Mouse (Mus musculus) liver, postnatal 0 days (tissue): ENCODE results near the gene Eif5a2. TPM values are rescaled to one million over a fixed set of nuclear protein-coding genes. Genes with fewer than 3 reads are reported as not detected.

ENCODE experiments used
- ATAC-seq: fragments of 200-750 bp; cut with Nextera tagmentation; 2 replicates; pipeline ENCODE4 v1.8.0; 2017; ENCODE audit warnings: mild to moderate bottlenecking, moderate library complexity
- DNase-seq: peaks from one replicate; pipeline ENCODE4 v3.0.0-alpha.2; 2016
- H3K27ac ChIP-seq: fragments of 300-500 bp; sonication (generic); 2 replicates; pipeline ENCODE4 v1.5.1; 2014; ENCODE audit warnings: antibody characterized with exemption, moderate library complexity, mild to moderate bottlenecking, low read depth
- H3K27me3 ChIP-seq: fragments of 300-500 bp; sonication (generic); 2 replicates; pipeline ENCODE4 v1.6.1; 2014; ENCODE audit warnings: low read length, control low read depth, mixed read lengths; ENCODE audit not compliant: insufficient read depth
- H3K36me3 ChIP-seq: fragments of 300-500 bp; sonication (generic); replicated peaks from 2 replicates; pipeline ENCODE4 v1.6.1; 2014; ENCODE audit warnings: mild to moderate bottlenecking, control low read depth, low read length, moderate library complexity, mixed read lengths; ENCODE audit not compliant: insufficient read depth
- H3K4me1 ChIP-seq: fragments of 300-500 bp; sonication (generic); 2 replicates; pipeline ENCODE4 v1.6.1; 2014; ENCODE audit warnings: antibody characterized with exemption, mild to moderate bottlenecking, control low read depth; ENCODE audit not compliant: insufficient read depth
- H3K4me2 ChIP-seq: fragments of 300-500 bp; sonication (generic); 2 replicates; pipeline ENCODE4 v1.6.1; 2014; ENCODE audit warnings: low read depth, mild to moderate bottlenecking, low read length, moderate library complexity, mixed read lengths
- H3K4me3 ChIP-seq: fragments of 300-500 bp; sonication (generic); 2 replicates; pipeline ENCODE4 v1.5.1; 2014; ENCODE audit warnings: low read depth, low read length
- H3K9ac ChIP-seq: fragments of 300-500 bp; sonication (generic); replicated peaks from 2 replicates; pipeline ENCODE4 v1.6.1; 2014; ENCODE audit warnings: mild to moderate bottlenecking, moderate library complexity
- H3K9me3 ChIP-seq: fragments of 300-500 bp; sonication (generic); 2 replicates; pipeline ENCODE4 v1.6.1; 2016; ENCODE audit warnings: mild to moderate bottlenecking, control low read depth, low read length, mixed read lengths
- CTCF ChIP-seq: sonication (generic); IDR thresholded peaks from 2 replicates; pipeline ENCODE4 v1.5.1; 2016; ENCODE audit warnings: antibody characterized with exemption, low read depth
- EP300 ChIP-seq: IDR thresholded peaks from 2 replicates; pipeline ENCODE4 v1.6.1; 2016; ENCODE audit warnings: antibody characterized with exemption, low read depth, mild to moderate bottlenecking
- WGBS: fragments of 180-500 bp; shearing (Covaris S2); extraction: QIAGEN DNeasy Blood & Tissue Kit; methylation state at CpG from one replicate; pipeline ENCODE4 v1.1.7; 2014; ENCODE audit not compliant: insufficient replicate concordance; 5-methylcytosine and 5-hydroxymethylcytosine counted together
- polyA plus RNA-seq: library from polyadenylated mRNA; unstranded; fragments of >200 nt; fragmentation: Nextera tagmentation; extraction: Ambion mirVana; gene quantifications from 2 replicates; pipeline ENCODE4 v1.2.1, GENCODE M21; 2015

Eif5a2 gene
- polyA plus RNA-seq = 1.3 and 1.4 TPM in 2 replicates

DNA sequence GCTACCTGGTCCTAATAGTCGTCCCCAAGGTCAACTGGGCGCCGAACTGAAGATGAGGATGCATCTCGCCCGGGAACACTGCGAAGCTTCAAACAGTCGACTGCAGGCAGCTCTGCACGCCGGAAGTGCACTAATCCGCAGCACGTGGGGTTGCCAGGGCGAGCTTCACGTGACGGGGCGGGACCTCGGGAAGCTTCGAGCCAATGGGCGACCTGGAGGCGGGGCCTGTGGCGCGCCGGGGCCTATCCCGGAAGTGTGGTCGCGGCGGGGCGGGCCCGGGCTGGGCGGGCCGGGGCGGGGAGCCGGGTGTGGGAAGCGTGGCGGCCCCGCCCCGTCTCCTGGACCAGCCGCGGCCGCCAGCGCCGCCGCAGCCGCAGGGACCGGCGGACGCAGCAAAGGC is at the start of gene Eif5a2:
Gene Eif5a2, plus strand, starts transcription at position 283 of the 400 bp plus-strand sequence.
- DNase-seq (peak; percentile 97), ATAC-seq (peak; percentile 97)
- Histone ChIP-seq H3K4me3 (peak within 1 kb of the TSS; percentile 70), H3K27ac (0 out of 2 replicates have a peak within 1 kb of the TSS, but pooled peaks have one; percentile 3), H3K36me3 (no peaks in the 10 kb centered on the region), H3K9ac (peak within 1 kb of the TSS; percentile 70), H3K27me3 (no peaks in the 10 kb centered on the region), H3K4me2 (peak within 1 kb of the TSS; percentile 92), H3K4me1 (peaks cover 17% of the 10 kb centered on the region), H3K9me3 (no peaks in the 10 kb centered on the region)
- TF ChIP-seq EP300 (no peak), CTCF (no peak)
- 3% methylated on average over 36 of the region's 46 CpGs for WGBS

DNA sequence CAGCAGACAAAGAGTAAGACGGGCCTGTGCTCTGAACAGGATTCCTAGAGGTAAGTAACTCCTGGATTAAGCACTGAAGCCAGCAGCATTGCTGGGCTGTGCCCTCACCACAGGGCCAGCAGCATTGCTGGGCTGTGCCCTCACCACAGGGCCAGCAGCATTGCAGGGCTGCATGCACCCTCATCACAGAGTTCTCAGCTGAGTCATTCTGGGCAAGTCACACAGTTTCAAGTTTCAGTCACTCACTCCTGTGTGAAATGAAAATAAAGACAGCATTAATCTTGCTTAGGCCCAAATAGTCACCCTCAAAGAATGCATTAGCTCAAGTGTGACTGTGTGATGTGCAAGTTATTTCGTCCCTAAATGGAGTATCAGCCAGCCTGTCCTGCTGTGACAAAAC is 46.4 kb upstream of the Eif5a2 start:
- DNase-seq = no peak
- Histone ChIP-seq H3K36me3 (no peaks in the 10 kb centered on the region), H3K9me3 (no peaks in the 10 kb centered on the region), H3K4me2 (no peak overlapping the region), H3K9ac (no peak overlapping the region), H3K27ac (no peak overlapping the region), H3K4me1 (peaks cover 6% of the 10 kb centered on the region; the same call in 1 of the 2 replicates), H3K27me3 (no peaks in the 10 kb centered on the region), H3K4me3 (no peak overlapping the region)
- ATAC-seq = no peak
- 63% methylated on average over 2 of the region's 2 CpGs for WGBS
- TF ChIP-seq CTCF = no peak
- no peak for TF ChIP-seq EP300

DNA sequence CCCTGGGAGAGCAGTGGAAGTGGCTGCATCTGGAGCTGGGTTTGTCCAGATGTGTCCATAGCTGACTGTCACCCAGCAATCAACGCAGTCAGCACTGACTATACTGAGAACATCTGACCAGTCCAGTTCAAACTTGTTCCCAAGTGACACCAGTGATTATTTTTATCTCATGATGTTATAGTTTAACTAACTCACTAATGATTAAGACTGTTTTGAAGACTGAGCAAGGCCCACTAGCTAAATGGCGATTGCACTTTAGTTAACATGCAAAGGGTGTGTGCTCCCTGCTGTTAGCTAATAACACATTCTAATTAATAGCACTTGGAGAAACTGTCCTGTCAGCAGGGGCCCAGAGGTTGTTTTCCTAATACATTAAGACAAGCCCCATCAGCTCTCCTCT is 44.1 kb upstream of the Eif5a2 start:
- peak overlapping the region; percentile 57 for H3K27ac ChIP-seq
- H3K4me1 ChIP-seq = peaks cover 8% of the 10 kb centered on the region; the same call in 1 of the 2 replicates
- no peaks in the 10 kb centered on the region for H3K27me3 ChIP-seq
- H3K9ac ChIP-seq = no peak overlapping the region
- ATAC-seq = peak; percentile 76
- TF ChIP-seq EP300 (no peak), CTCF (no peak)
- no peaks in the 10 kb centered on the region for H3K36me3 ChIP-seq
- H3K4me2 ChIP-seq = no peak overlapping the region
- H3K4me3 ChIP-seq = no peak overlapping the region
- WGBS = 52% methylated on average over 2 of the region's 2 CpGs
- DNase-seq = no peak
- no peaks in the 10 kb centered on the region for H3K9me3 ChIP-seq

DNA sequence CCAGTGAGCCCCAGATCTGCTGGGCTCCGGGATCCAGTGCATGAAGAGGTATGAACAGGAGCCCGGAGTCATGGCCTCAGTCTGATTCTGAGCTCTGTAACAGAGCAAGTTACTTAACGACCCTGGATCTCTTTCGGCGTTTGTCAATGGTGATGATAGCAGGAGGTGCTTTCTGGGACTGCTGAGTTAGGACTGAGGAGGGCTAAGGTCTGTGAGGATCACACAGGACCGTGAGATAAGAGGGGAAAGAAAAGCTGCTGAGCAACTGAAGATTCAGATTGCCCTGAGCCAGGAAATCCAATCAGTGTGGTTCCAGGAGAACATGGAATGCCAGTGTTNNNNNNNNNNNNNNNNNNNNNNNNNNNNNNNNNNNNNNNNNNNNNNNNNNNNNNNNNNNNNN is 40.7 kb upstream of the Eif5a2 start:
- Histone ChIP-seq H3K9me3 (no peaks in the 10 kb centered on the region), H3K27ac (no peak overlapping the region), H3K4me1 (peaks cover 8% of the 10 kb centered on the region; the same call in 1 of the 2 replicates), H3K27me3 (no peaks in the 10 kb centered on the region), H3K36me3 (no peaks in the 10 kb centered on the region), H3K4me2 (no peak overlapping the region), H3K9ac (no peak overlapping the region), H3K4me3 (no peak overlapping the region)
- TF ChIP-seq CTCF = no peak
- no peak for TF ChIP-seq EP300
- DNase-seq (no peak), ATAC-seq (no peak)
- WGBS = 47% methylated on average over 6 of the region's 6 CpGs

DNA sequence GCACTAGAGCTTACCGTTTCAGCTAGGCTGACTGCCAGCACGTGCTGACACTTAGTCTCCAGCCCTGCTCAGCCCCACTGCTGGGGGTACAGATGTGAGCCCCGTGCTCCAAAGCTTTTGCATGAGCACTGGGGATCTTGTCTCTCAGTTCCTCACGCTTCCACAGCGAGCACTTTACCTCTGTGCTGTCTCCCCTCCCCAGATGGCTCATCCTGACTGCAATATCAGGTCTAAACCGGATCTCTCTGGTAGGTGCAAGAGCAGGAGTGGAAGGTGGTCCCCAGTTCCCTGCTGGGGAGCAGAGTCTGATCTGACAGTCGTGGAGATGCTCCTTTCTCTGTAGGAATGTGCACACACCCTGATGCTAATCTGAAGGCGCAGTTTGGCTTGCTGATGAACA is 37.8 kb upstream of the Eif5a2 start:
- H3K4me1 ChIP-seq = peaks cover 4% of the 10 kb centered on the region; the same call in 1 of the 2 replicates
- H3K27ac ChIP-seq = no peak overlapping the region
- ATAC-seq = no peak
- no peak for DNase-seq
- H3K9ac ChIP-seq = no peak overlapping the region
- H3K27me3 ChIP-seq = no peaks in the 10 kb centered on the region
- no peaks in the 10 kb centered on the region for H3K9me3 ChIP-seq
- H3K4me3 ChIP-seq = no peak overlapping the region
- H3K4me2 ChIP-seq = no peak overlapping the region
- TF ChIP-seq CTCF = no peak
- TF ChIP-seq EP300 = no peak
- H3K36me3 ChIP-seq = no peaks in the 10 kb centered on the region
- 53% methylated on average over 8 of the region's 8 CpGs for WGBS

DNA sequence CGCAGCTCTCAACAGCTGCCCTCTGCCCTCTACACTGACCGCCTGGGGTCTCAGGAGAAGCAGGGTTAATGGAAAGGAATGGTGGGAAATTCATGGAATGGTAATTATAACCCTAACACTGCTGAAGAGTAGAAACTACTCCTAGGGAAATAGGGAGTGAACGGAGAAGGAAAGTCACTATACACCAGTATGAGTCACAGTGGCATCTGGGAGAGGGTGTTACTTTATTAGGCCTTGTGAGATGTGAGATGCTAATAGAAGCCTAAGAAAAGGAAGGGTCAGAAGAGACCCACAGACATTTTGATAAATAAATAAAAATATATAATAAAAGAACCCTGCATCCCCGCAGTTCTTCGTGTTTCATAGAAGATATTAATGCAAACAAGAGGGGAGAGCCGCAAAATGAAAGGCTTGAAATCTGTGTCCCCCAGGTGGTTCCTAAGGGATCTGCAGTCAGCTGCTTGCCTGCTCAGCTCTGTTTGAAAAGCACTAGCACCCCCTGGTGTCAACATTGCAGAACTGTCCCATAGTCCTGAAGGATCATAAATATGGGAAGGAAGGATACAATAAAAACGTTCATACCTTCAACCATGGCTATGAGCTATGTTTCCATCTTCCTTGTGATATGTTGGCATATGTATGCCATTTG is 35.1 kb upstream of the Eif5a2 start:
- no peaks in the 10 kb centered on the region for H3K36me3 ChIP-seq
- H3K9me3 ChIP-seq = no peaks in the 10 kb centered on the region
- no peaks in the 10 kb centered on the region for H3K4me1 ChIP-seq
- H3K4me3 ChIP-seq = no peak overlapping the region
- H3K4me2 ChIP-seq = no peak overlapping the region
- no peak overlapping the region for H3K9ac ChIP-seq
- H3K27me3 ChIP-seq = no peaks in the 10 kb centered on the region
- WGBS = 29% methylated on average over 7 of the region's 7 CpGs
- DNase-seq = peak; percentile 76
- peak; percentile 84 for ATAC-seq
- TF ChIP-seq EP300 = no peak
- TF ChIP-seq CTCF = peak; percentile 99
- no peak overlapping the region for H3K27ac ChIP-seq
